13 mouse cellular contexts compared by ENCODE assay signal in the genomic region with DNA sequence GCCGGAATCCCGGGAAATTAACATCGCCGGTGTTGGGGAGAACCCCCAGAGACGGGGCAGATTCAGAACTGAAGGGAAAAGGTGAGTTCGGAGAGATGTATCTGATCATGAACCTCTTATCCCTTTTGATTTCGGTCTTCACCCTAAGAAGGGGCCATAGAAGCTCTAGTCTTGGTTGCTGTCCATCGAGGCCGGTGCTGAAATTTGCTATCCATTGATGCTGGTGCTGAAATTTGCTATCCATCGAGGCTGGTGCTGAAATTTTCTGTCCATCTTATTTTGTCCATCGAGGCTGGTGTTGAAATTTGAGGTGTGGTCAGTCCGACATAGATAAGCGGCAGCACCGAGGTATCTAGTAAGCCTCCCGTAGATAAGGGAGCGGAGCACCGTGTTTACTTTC.
DNase-seq lines count a peak whose midpoint lies in the region; ATAC-seq lines count a peak whose summit lies in the region.
"Had no signal": no experiment of that assay in that cellular context is flagged by ENCODE, and none has a peak within 500 bp of the region (broad histone marks: within the 10 kb centered on the region; RNA-seq: fewer than 3 reads in every experiment).

No protein-coding gene starts in this region.

- H3K4me1 ChIP-seq in midbrain, embryonic 11.5 days (ENCODE audit: control insufficient read depth, insufficient read depth, low read length) = no peaks in the 10 kb centered on the region
- no peaks in the 10 kb centered on the region for H3K4me1 ChIP-seq in midbrain, embryonic 16.5 days (ENCODE audit: control insufficient read depth, insufficient read depth, low read length)
- H3K4me1 ChIP-seq: limb, embryonic 12.5 days had no signal

- H3K9me3 ChIP-seq in midbrain, embryonic 11.5 days (ENCODE audit: control insufficient read depth, low read length) = peaks cover 4% of the 10 kb centered on the region; the same call in 1 of the 2 replicates
- H3K9me3 ChIP-seq in midbrain, embryonic 16.5 days (replicated peaks; ENCODE audit: control insufficient read depth, low read length, poor library complexity, severe bottlenecking) = 0 out of 2 replicates have a peak, but pooled peaks cover 3% of the 10 kb centered on the region

- ATAC-seq in CD4-positive, CD25-positive, alpha-beta regulatory T cell, adult 4 months = no peak
- ATAC-seq in midbrain, embryonic 11.5 days (ENCODE audit: low FRiP score) = no peak
- no peak for ATAC-seq in midbrain, embryonic 16.5 days
- ATAC-seq: intestine, postnatal 0 days had no signal

- intact Hi-C loops in heart, postnatal 10 days (cut with DNase I) = no loop called here

- H3K4me2 ChIP-seq in midbrain, embryonic 11.5 days = no peak overlapping the region
- H3K4me2 ChIP-seq in midbrain, embryonic 16.5 days (ENCODE audit: low read length) = no peak overlapping the region
- H3K4me2 ChIP-seq: limb, embryonic 12.5 days had no signal

- H3K36me3 ChIP-seq in midbrain, embryonic 11.5 days (ENCODE audit: control insufficient read depth, insufficient read depth, low read length) = no peaks in the 10 kb centered on the region
- no peaks in the 10 kb centered on the region for H3K36me3 ChIP-seq in midbrain, embryonic 16.5 days (ENCODE audit: control insufficient read depth, insufficient read depth, low read length)
- H3K36me3 ChIP-seq: limb, embryonic 12.5 days had no signal

- WGBS in midbrain, embryonic 11.5 days = 70% methylated on average over 17 of the region's 17 CpGs
- 70% methylated on average over 17 of the region's 17 CpGs for WGBS in midbrain, embryonic 16.5 days

- H3K27me3 ChIP-seq in midbrain, embryonic 11.5 days (ENCODE audit: control insufficient read depth, insufficient read depth, low read length) = no peaks in the 10 kb centered on the region
- no peaks in the 10 kb centered on the region for H3K27me3 ChIP-seq in midbrain, embryonic 16.5 days (ENCODE audit: control insufficient read depth, insufficient read depth, low read depth, low read length)
- H3K27me3 ChIP-seq: limb, embryonic 12.5 days had no signal

- H3K9ac ChIP-seq in midbrain, embryonic 11.5 days (ENCODE audit: low read length) = no peak overlapping the region
- H3K9ac ChIP-seq in midbrain, embryonic 16.5 days (ENCODE audit: low read depth, low read length) = no peak overlapping the region
- H3K9ac ChIP-seq: limb, embryonic 12.5 days had no signal

- no peak overlapping the region for H3K4me3 ChIP-seq in midbrain, embryonic 11.5 days (ENCODE audit: low read depth, low read length)
- H3K4me3 ChIP-seq in midbrain, embryonic 16.5 days (ENCODE audit: low read depth, low read length) = no peak overlapping the region
- H3K4me3 ChIP-seq: limb, embryonic 12.5 days had no signal

- no peak overlapping the region for H3K27ac ChIP-seq in midbrain, embryonic 11.5 days (ENCODE audit: low read depth, low read length)
- no peak overlapping the region for H3K27ac ChIP-seq in midbrain, embryonic 16.5 days (ENCODE audit: low read length)
- H3K27ac ChIP-seq: limb, embryonic 12.5 days; macrophage had no signal

- peak; percentile 0 for DNase-seq in CD4-positive, CD25-positive, alpha-beta regulatory T cell, adult 2 months (ENCODE audit: low read depth, low spot score)
- peak; percentile 82 for DNase-seq in midbrain, embryonic 11.5 days (ENCODE audit: low spot score, missing footprints)
- DNase-seq in embryo, embryonic 11.5 days (ENCODE audit: low read depth, low spot score) = peak; percentile 19
- DNase-seq in retina, postnatal 1 day = peak; percentile 23
- DNase-seq in heart, postnatal 10 days = no peak
- DNase-seq in urinary bladder, postnatal 4 days (ENCODE audit: low spot score in 2 of 2) = no peak
- DNase-seq: adrenal gland, adult 2 months; spleen, adult 18-20 months had no signal

Comparison
In these comparisons a context has a peak if more than half of its experiments do, and no peak if none do; other contexts are left out.
1. DNase-seq: peak in CD4-positive, CD25-positive, alpha-beta regulatory T cell, adult 2 months (single experiment), midbrain, embryonic 11.5 days (single experiment), embryo, embryonic 11.5 days (single experiment) and retina, postnatal 1 day (single experiment); none in heart, postnatal 10 days (0 of 2) and urinary bladder, postnatal 4 days (0 of 2).